ENCODE assay signal across 8 mouse cellular contexts in genomic region chr11:52397385-52397987, GRCm38 (mm10). TPM values are rescaled to one million over a fixed set of nuclear protein-coding genes. Genes with fewer than 3 reads are reported as not detected.
A peak's percentile ranks its signal among the peaks of the same experiment; 100 is the strongest.
DNase-seq lines count a peak whose midpoint lies in the region; ATAC-seq and TF ChIP-seq lines count a peak whose summit lies in the region.

No protein-coding gene starts in this region.

- 0 out of 2 replicates have a peak, but pooled peaks cover 6% of the 10 kb centered on the region for H3K36me3 ChIP-seq in kidney, embryonic 16.5 days (ENCODE audit: insufficient read depth, low read length)
- H3K36me3 ChIP-seq in hindbrain, embryonic 16.5 days (ENCODE audit: control insufficient read depth, insufficient read depth, low read length) = no peaks in the 10 kb centered on the region
- H3K36me3 ChIP-seq in midbrain, embryonic 14.5 days (ENCODE audit: control insufficient read depth, insufficient read depth, low read length) = no peaks in the 10 kb centered on the region
- no peaks in the 10 kb centered on the region for H3K36me3 ChIP-seq in thymus, adult 2 months (ENCODE audit: control insufficient read depth, insufficient read depth, low read length)

- H3K9ac ChIP-seq in kidney, embryonic 16.5 days (replicated peaks; ENCODE audit: low read length) = peak overlapping the region; percentile 98; the same call in 1 of the 2 replicates
- H3K9ac ChIP-seq in hindbrain, embryonic 16.5 days (ENCODE audit: low read depth, low read length) = no peak overlapping the region
- H3K9ac ChIP-seq in midbrain, embryonic 14.5 days (replicated peaks; ENCODE audit: low read length) = peak overlapping the region; percentile 94; the same call in 1 of the 2 replicates

- TF ChIP-seq POLR2A in thymus, adult 2 months (IDR thresholded peaks at IDR 0.05; ENCODE audit: control insufficient read depth, extremely low read depth, insufficient read depth, low read length, poor library complexity) = no peak

- ATAC-seq in kidney, embryonic 16.5 days (ENCODE audit: low FRiP score, low TSS enrichment) = no peak
- no peak for ATAC-seq in hindbrain, embryonic 16.5 days
- ATAC-seq in midbrain, embryonic 14.5 days (ENCODE audit: low FRiP score, low TSS enrichment) = no peak

- H3K9me3 ChIP-seq in kidney, embryonic 16.5 days (ENCODE audit: low read length) = no peaks in the 10 kb centered on the region
- H3K9me3 ChIP-seq in hindbrain, embryonic 16.5 days (ENCODE audit: control insufficient read depth, low read length) = no peaks in the 10 kb centered on the region
- H3K9me3 ChIP-seq in midbrain, embryonic 14.5 days (ENCODE audit: control insufficient read depth, low read length) = no peaks in the 10 kb centered on the region

- H3K27ac ChIP-seq in kidney, embryonic 16.5 days (ENCODE audit: low read length) = no peak overlapping the region
- no peak overlapping the region for H3K27ac ChIP-seq in hindbrain, embryonic 16.5 days (ENCODE audit: low read depth, low read length)
- peak overlapping the region; percentile 90; the same call in 1 of the 2 replicates for H3K27ac ChIP-seq in midbrain, embryonic 14.5 days (replicated peaks; ENCODE audit: low read depth, low read length)
- no peak overlapping the region for H3K27ac ChIP-seq in thymus, adult 2 months (ENCODE audit: control insufficient read depth, insufficient read depth, low read length)

- WGBS in kidney, embryonic 16.5 days = 81% methylated on average over 4 of the region's 4 CpGs
- WGBS in hindbrain, embryonic 16.5 days = 87% methylated on average over 4 of the region's 4 CpGs
- WGBS in midbrain, embryonic 14.5 days = 94% methylated on average over 4 of the region's 4 CpGs
- 84% methylated on average over 4 of the region's 4 CpGs for WGBS in thymus, adult 2 months

- peak overlapping the region; percentile 94 for H3K4me3 ChIP-seq in kidney, embryonic 16.5 days (ENCODE audit: low read length)
- H3K4me3 ChIP-seq in hindbrain, embryonic 16.5 days (ENCODE audit: low read length) = peak overlapping the region; percentile 84
- H3K4me3 ChIP-seq in midbrain, embryonic 14.5 days (replicated peaks; ENCODE audit: low read depth, low read length) = peak overlapping the region; percentile 91
- H3K4me3 ChIP-seq in thymus, adult 2 months (ENCODE audit: control insufficient read depth, insufficient read depth, low read length) = no peak overlapping the region

- DNase-seq in kidney, postnatal 10 days = no peak
- DNase-seq in T-cell, adult 2 months (ENCODE audit: low spot score) = peak; percentile 47
- DNase-seq in midbrain, embryonic 14.5 days = no peak
- no peak for DNase-seq in urinary bladder, adult 2 months (ENCODE audit: low spot score)
- no peak for DNase-seq in gastrocnemius, postnatal 4 days (ENCODE audit: low spot score in 2 of 2)
- no peak for DNase-seq in thymus, adult 2 months

- no peaks in the 10 kb centered on the region for H3K27me3 ChIP-seq in kidney, embryonic 16.5 days (ENCODE audit: insufficient read depth, low read length)
- no peaks in the 10 kb centered on the region for H3K27me3 ChIP-seq in hindbrain, embryonic 16.5 days (replicated peaks; ENCODE audit: control insufficient read depth, insufficient read depth, low read length)
- H3K27me3 ChIP-seq in midbrain, embryonic 14.5 days (ENCODE audit: control insufficient read depth, insufficient read depth, low read length) = no peaks in the 10 kb centered on the region
- no peaks in the 10 kb centered on the region for H3K27me3 ChIP-seq in thymus, adult 2 months (ENCODE audit: control insufficient read depth, insufficient read depth, low read length)

- no peak for TF ChIP-seq CTCF in thymus, adult 2 months (IDR thresholded peaks at IDR 0.05; ENCODE audit: borderline replicate concordance, control insufficient read depth, extremely low read depth, insufficient read depth, low read length, poor library complexity)

- peak overlapping the region; percentile 70 for H3K4me2 ChIP-seq in kidney, embryonic 16.5 days (replicated peaks; ENCODE audit: low read depth, low read length)
- H3K4me2 ChIP-seq in hindbrain, embryonic 16.5 days (ENCODE audit: low read length) = peak overlapping the region; percentile 82
- peak overlapping the region; percentile 68 for H3K4me2 ChIP-seq in midbrain, embryonic 14.5 days (ENCODE audit: low read length)

- H3K4me1 ChIP-seq in kidney, embryonic 16.5 days (ENCODE audit: insufficient read depth, low read length) = peaks cover 36% of the 10 kb centered on the region
- H3K4me1 ChIP-seq in hindbrain, embryonic 16.5 days (ENCODE audit: control insufficient read depth, insufficient read depth, low read depth, low read length) = peaks cover 14% of the 10 kb centered on the region
- H3K4me1 ChIP-seq in midbrain, embryonic 14.5 days (ENCODE audit: control insufficient read depth, insufficient read depth, low read length) = peaks cover 11% of the 10 kb centered on the region; the same call in 1 of the 2 replicates
- H3K4me1 ChIP-seq in thymus, adult 2 months (replicated peaks; ENCODE audit: control insufficient read depth, insufficient read depth, low read length) = peaks cover 4% of the 10 kb centered on the region; the same call in 1 of the 2 replicates

RNA-seq across cellular contexts. Expression of gene 9530068E07Rik, which starts 1.3 kb away (rescaled TPM):
- polyA plus RNA-seq in kidney, embryonic 16.5 days (2015; fragmentation: Nextera tagmentation; extraction: Ambion mirVana) = 251 and 263 TPM in 2 replicates
- 136 and 145 TPM in 2 replicates for polyA plus RNA-seq in hindbrain, embryonic 16.5 days (2015; fragmentation: Nextera tagmentation; extraction: Ambion mirVana)
- 80.9 and 138 TPM in 2 replicates for polyA plus RNA-seq in midbrain, embryonic 14.5 days (2014; fragmentation: Nextera tagmentation; extraction: Ambion mirVana)
- 217 and 261 TPM in 2 replicates for polyA plus RNA-seq in urinary bladder, adult 2 months (2012; rRNA removed)
- total RNA-seq in gastrocnemius, postnatal 4 days (2021) = 100 to 1,000 TPM in 1 of 2 experiments, 10 to 100 TPM in 1; 97.0 to 100 TPM
- 124 and 127 TPM in 2 replicates for polyA plus RNA-seq in thymus, adult 2 months (2012; rRNA removed)

RNA-seq across cellular contexts. Expression of gene Vdac1, which starts 36.8 kb away (rescaled TPM):
- polyA plus RNA-seq in kidney, embryonic 16.5 days (2015; fragmentation: Nextera tagmentation; extraction: Ambion mirVana) = 407 and 427 TPM in 2 replicates
- 411 and 440 TPM in 2 replicates for polyA plus RNA-seq in hindbrain, embryonic 16.5 days (2015; fragmentation: Nextera tagmentation; extraction: Ambion mirVana)
- polyA plus RNA-seq in midbrain, embryonic 14.5 days (2014; fragmentation: Nextera tagmentation; extraction: Ambion mirVana) = 275 and 348 TPM in 2 replicates
- 166 and 206 TPM in 2 replicates for polyA plus RNA-seq in urinary bladder, adult 2 months (2012; rRNA removed)
- 100 to 1,000 TPM; 797 to 932 TPM for total RNA-seq in gastrocnemius, postnatal 4 days (2021)
- 64.8 and 70.3 TPM in 2 replicates for polyA plus RNA-seq in thymus, adult 2 months (2012; rRNA removed)
